Mouse (Mus musculus) erythroblast, adult 5-6 weeks (primary cell): ENCODE results near the gene Traf3. TPM values are rescaled to one million over a fixed set of nuclear protein-coding genes. Genes with fewer than 3 reads are reported as not detected.

Experiments
- ATAC-seq: replicated peaks from 2 replicates; pipeline ENCODE4 v1.8.0; 2016; ENCODE audit warnings: moderate number of reproducible peaks, mild to moderate bottlenecking, moderate TSS enrichment, inconsistent platforms; ENCODE audit not compliant: poor library complexity, low FRiP score, severe bottlenecking
- total RNA-seq, 2 experiments: library from RNA; stranded (forward) in 1 of 2; stranded (reverse) in 1 of 2; fragments of 150-400 nt in 1 of 2; fragments of 200-764, 138-1000 nt in 1 of 2; gene quantifications; 2 replicates each; pipeline versions ENCODE4 v1.2.3 to v1.2.4; 2015 to 2017; ENCODE audit warnings: low replicate concordance in 2 of 2

The Traf3 gene
- total RNA-seq, 2 experiments from 2014 or later, result 2.6 to 3.3 TPM

DNA sequence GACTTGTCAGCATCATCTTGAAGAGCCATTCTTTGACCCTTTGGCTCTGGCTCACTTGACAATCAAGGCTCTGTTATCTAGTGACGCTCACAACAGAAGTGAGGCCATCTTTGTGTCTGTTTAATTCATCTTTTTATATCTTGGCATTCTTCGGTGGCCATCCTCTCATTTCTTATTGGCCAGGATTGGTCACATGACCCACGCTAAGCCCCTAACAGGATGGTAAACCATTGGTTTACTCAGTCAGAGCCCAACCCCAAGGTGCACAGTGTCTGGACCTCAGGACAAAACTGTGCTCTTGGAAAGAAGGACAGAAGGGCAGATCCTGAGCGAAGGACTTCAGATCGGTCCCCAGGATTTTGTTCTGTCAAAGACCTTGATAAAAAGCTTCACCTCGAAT, 13.6 kb upstream of the Traf3 start:
- ATAC-seq, result no peak

DNA sequence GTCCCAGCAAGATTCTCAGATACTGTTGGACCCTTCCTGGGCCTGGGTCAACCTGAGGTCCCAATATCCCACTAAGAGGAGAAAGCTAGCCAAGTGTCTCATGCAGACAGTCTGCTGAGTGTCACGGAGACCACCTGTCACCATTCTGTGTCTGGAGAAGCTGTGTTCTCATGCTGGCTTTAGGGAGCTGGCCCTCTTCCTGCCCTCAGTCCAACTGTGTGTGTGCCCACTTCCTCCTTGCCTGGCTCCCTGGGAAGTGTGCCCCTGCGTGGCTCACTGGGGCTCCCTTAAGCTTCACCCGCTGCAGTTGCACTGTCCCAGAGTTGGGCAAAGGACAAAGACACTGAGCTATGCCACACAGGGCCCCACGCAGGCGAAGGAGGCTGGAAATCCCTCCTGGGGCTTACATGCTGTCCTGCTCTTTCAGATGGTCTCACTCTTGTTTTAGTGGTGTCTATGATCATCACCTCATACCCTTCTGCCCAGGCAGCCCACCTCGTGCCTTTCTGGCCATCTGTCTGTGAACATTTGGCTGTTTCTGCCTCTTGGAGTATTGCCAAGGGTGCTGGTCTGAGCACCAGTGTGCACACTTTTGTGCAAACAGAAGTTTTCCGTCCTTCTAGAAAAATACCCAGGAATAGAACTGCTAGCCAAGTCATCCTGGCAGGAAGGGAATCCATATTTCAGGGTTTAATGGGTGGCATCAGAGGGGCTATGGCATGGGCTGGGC, 13.0 kb upstream of the Traf3 start:
- ATAC-seq, result no peak

- ATAC-seq, result no peak
Measured at GRCm38 (mm10) chr12:111153946-111154345, 12.2 kb upstream of the Traf3 start.

DNA sequence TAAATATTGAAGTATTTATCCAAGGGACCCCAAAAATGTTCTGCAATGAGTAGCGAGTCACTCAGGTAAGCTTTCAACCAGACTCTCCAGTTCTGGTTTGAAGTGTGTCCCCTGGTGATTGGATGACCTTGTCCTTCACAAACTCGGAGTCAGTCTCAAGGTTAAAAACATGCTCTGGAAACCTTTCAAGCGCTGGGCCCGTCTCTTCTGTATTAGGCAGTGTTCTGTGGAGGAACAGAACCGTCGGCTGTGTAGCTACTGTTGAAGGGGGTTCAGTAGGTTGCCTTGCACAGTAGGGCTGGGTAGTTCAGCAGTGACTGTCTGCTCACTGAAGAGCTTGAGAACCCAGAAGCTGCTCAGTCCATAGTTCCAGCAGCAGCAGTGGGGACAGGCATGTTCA, 11.5 kb upstream of the Traf3 start:
- ATAC-seq, result no peak

DNA sequence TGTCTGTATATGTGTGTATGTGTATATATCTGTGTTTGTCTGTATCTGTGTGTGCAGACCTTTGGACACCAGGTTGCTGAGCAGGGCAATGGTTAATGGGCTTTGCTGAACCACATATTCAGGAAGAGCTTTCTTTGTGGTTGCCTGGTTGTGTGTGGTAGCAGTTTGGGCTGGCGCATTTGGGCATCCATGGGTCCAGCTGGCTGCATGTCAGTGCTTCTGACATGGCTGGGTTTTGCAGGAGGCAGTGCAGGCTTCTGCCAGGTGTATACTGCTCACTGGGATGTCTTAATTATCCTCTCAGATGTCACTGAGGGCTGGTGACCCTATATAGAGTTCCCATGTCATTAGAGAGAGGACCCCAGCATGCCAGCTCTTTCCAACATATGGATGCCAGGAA, 10.4 kb upstream of the Traf3 start:
- no peak for ATAC-seq

DNA sequence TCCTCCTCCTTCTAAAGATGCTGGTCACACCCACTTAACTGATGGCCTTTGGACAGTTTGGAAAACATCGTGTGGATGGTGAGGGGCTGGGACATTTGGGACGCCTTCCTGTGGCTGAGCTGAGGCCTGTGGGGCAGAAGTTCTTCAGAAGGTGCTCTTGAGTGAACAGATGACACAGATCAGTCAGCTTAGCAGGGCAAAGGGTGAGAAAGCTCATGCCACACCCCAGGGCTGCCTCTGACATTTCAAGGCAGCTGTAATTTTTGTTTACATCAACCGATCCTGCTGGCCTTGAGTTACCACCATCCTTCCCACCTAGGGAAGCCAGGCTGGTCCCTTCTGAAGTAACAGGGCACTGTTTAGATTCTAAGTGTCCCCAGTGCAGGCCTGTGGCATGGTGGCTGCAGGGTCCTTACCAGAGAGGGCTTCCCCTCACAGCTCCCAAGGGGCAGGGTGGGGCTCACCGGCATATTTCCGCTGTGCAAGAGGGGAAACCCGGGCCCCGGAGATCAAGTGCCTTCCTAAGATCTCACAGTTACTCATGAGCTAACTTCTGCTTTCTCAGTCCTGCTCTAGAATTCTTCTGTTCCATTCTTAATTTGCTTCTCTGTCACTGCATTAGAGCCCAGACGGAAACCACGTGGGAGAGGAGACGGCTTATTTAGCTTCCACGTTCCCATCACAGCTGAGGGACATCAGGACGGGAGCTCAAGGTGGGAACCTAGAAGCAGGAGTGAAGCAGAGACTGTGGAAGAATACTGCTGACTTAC, 6.3 kb upstream of the Traf3 start:
- no peak for ATAC-seq

- no peak for ATAC-seq
Measured at GRCm38 (mm10) chr12:111160871-111161270, 5.3 kb upstream of the Traf3 start.

DNA sequence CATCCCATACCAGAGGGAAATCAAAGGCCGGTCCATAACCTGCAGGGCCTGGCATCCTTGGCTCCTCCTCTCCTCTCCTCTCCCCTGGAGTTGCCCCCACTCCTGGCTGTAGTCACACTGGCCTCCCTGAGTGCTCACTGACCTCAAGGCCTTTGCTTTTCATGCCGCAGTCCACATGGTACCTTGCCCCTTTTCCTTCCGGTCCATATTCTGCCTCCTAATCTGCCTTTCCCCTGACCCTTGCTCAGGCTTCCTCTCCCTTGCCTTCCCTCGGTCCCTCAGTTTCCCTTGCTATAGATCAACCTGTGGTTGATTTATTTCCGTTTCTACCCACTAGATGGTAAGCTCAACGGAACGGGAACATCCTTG, 4.2 kb upstream of the Traf3 start:
- no peak for ATAC-seq

DNA sequence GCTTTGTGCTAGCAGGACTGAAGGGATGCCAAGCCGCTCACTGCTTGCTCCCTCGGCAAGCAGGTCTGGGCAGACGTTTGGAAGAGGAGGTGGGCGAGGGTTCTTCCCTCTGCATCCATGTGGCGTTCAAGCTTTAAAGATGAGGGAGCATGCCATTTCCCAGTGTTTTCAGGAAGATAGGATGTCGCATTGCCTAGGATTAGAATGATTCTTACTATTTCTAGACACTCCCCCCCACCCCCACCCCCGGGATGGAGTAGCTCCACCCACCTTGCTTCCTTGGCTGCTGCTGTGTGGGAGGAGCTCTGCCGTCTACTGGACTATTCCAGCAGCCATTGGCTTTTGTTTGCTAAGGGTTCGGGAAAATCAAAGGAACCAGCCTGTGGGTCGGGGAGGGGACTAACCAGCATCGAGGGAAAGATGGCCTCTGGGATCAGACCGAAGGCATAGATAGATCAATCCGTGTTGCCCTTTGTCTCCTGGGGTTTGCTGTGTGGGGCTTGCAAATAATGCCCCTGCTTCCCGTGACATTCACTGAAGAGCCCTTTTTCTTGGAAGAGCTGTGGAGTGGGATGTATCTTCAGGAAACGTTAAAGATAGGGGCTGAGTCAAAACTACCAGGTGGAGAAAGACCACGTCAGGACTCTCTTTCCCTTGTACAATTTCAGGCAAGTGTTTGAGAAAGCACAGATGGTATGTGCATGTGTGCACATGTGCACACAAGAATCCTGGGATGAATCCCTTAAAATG, 3.7 kb upstream of the Traf3 start:
- no peak for ATAC-seq

GRCm38 (mm10) chr12:111164310-111164751, 1.8 kb upstream of the Traf3 start:
- ATAC-seq, result 0 out of 2 replicates have a peak, but pooled peaks have one; percentile 45

DNA sequence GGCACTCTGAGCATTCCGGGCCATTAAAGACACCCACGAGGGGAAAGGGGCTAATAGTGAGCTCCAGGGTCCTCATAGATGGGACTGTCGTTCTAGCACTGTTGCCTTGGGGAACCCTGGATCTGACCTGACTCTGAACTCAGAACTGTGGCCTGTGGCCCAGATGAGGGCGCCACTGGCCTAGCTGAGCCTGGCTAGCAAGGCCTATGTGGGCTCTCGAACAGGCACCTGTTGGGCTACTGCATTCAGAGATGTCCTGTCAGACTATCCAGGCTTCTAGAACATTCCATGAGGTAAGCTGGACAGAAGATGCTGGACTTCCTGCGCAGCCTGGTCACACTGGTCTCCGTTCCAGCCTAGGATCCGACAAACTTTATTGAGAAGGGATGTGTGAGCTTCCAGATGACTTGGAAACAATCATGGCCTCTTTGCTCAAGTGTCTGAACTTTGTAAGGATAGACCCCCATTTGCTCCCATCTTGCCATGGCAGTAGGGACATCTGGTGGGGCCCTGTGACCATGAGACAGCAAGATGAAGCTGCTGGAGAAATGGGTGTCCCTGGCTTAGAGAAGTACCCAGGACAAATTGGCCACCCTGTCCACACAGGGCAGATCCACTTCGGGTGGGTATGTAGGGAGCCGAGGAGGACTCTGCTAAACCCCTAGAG, 891 bp upstream of the Traf3 start:
- 0 out of 2 replicates have a peak, but pooled peaks have one; percentile 18 for ATAC-seq

- ATAC-seq, result no peak
Measured at GRCm38 (mm10) chr12:111166681-111167289, 615 bp downstream of the Traf3 start.

- no peak for ATAC-seq
Measured at GRCm38 (mm10) chr12:111168891-111169290, 2.7 kb downstream of the Traf3 start.

DNA sequence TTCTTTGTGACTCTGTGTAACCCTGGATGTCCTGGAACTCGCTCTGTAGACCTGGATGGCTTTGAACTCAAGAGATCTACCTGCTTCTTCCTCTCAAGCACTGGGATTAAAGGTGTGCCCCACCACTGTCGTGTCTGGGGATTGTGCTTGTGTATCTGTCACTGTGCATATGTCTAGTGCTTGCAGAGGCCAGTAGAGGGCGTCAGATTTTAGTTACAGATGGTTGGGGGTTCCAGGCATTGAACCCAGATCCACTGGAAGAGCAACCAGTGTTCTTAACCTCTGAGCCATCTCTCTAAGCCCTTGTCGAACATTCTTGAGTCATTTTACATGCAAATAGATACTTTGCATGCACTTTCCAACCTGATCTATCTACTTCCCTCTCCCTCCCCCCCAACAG, 12.6 kb downstream of the Traf3 start:
- no peak for ATAC-seq

GRCm38 (mm10) chr12:111181848-111182247, 15.7 kb downstream of the Traf3 start:
- ATAC-seq, result no peak

DNA sequence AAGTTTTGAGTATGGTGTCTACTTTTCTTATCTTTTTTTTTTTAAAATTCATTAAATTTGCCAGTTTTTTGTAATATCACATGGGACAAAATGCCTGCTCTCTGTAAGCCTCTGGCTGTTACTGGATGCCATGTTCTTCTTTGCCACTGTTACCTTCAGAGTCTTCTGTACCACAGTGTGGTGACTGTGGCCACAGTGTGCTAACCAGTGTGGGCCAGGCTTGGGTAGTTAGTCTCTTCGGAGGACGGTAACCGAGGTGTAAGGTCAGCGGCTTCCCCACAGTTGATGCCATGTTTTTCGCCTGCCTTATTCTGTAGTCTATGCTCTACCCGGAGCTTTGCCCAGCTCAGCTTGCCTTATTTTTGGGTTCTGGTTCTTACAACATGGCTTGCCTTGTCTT, 16.2 kb downstream of the Traf3 start:
- ATAC-seq, result 0 out of 2 replicates have a peak, but pooled peaks have one; percentile 28

DNA sequence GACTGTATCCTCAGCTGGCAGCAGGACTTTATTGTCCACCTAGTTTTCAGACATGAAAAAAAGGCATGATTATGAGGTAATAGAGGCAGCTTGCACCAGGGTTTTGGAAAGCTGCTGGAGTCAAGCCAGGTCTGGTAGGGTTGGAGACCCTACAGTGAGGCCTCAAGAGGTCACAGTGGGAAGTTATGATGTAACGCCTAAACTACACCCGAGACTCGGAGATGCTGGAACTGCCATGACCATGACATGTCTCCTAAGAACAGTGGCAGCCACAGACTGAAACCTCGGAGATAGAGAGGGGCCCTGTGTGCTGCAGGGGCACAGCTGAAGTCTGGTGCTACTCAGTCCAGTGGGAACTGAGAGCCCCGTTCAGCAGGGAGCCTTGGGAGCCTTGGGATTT, 18.3 kb downstream of the Traf3 start, which contains the start of gene 4930595D18Rik:
4930595D18Rik (minus strand) TSS at position 16 of the 400 bp plus-strand sequence.
- no peak for ATAC-seq

DNA sequence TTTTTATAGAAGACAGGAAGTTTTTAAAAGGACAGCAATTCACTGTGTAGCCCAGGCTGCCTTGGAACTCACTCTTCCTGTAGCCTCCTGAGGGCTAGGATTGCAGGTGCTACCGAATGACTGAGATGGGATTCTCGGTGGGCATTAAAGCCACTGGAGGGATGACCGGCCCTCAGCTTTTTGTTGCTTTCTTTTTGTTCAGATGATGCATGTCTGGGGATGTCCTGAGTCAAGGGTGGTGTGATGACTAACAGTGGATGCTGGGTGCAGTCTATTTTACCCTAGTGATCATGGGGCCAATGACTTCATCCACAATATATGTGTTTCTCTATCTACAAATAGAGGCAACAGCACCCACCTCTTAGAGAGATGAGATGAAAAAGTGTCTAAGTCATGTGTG, 20.8 kb downstream of the Traf3 start:
- no peak for ATAC-seq

DNA sequence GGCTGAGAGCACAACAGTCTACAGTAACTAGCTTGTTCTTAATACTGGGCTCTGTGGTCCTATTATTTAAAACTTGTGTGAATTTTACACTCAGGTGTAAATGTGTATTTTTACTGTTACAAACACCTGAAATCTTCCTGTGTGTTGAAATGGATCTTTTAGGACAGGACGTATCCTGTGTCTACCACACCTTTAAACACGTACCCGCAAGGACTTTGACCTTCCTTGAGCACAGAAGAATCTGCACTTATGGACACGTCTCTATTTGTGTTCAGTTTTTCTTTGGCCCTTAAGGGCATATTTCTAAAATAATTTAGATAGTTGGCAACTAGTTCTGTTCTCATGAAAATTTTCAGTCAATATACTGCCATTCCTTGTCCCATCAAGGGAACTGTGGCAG, 22.1 kb downstream of the Traf3 start:
- no peak for ATAC-seq

- ATAC-seq, result no peak
Measured at GRCm38 (mm10) chr12:111190355-111190754, 24.2 kb downstream of the Traf3 start.
